Mouse (Mus musculus) cerebellum, adult 9-11 months (tissue): ENCODE measurements around the gene Zfand6.

Source experiments
- DNase-seq: peaks from one replicate; pipeline ENCODE4 v3.0.0; 2022

Zfand6 gene

GRCm38 (mm10) chr7:84649016-84649415 lies 40.7 kb downstream of the Zfand6 start:
- DNase-seq, result peak; percentile 22

- no peak for DNase-seq
Measured at GRCm38 (mm10) chr7:84646256-84646655, 43.5 kb downstream of the Zfand6 start.

GRCm38 (mm10) chr7:84643270-84643998 lies 46.3 kb downstream of the Zfand6 start:
- no peak for DNase-seq

GRCm38 (mm10) chr7:84642159-84642928 lies 47.4 kb downstream of the Zfand6 start:
- no peak for DNase-seq

GRCm38 (mm10) chr7:84636939-84637338 lies 52.8 kb downstream of the Zfand6 start:
- no peak for DNase-seq

GRCm38 (mm10) chr7:84631878-84632277 lies 57.9 kb downstream of the Zfand6 start:
- DNase-seq, result no peak

GRCm38 (mm10) chr7:84623718-84624117 lies 66.0 kb downstream of the Zfand6 start:
- DNase-seq, result no peak

GRCm38 (mm10) chr7:84620956-84621355 lies 68.8 kb downstream of the Zfand6 start:
- no peak for DNase-seq

- peak; percentile 40 for DNase-seq
Measured at GRCm38 (mm10) chr7:84618951-84619350, 70.8 kb downstream of the Zfand6 start.

GRCm38 (mm10) chr7:84612445-84612844 lies 77.3 kb downstream of the Zfand6 start:
- DNase-seq, result no peak

- DNase-seq, result no peak
Measured at GRCm38 (mm10) chr7:84611609-84612008, 78.2 kb downstream of the Zfand6 start.

- peak; percentile 77 for DNase-seq
Measured at GRCm38 (mm10) chr7:84606293-84606749, 83.4 kb downstream of the Zfand6 start, which contains the start of gene Fah. Gene Fah (minus strand): TSS chr7:84606722.

- peak; percentile 85 for DNase-seq
Measured at GRCm38 (mm10) chr7:84605704-84606292, 84.0 kb downstream of the Zfand6 start.

GRCm38 (mm10) chr7:84605033-84605687 lies 84.6 kb downstream of the Zfand6 start:
- no peak for DNase-seq

- DNase-seq, result no peak
Measured at GRCm38 (mm10) chr7:84604501-84604900, 85.3 kb downstream of the Zfand6 start.

GRCm38 (mm10) chr7:84601331-84601730 lies 88.4 kb downstream of the Zfand6 start:
- DNase-seq, result no peak

GRCm38 (mm10) chr7:84600631-84601030 lies 89.1 kb downstream of the Zfand6 start:
- DNase-seq, result no peak

GRCm38 (mm10) chr7:84596633-84597032 lies 93.1 kb downstream of the Zfand6 start:
- no peak for DNase-seq

GRCm38 (mm10) chr7:84596002-84596401 lies 93.8 kb downstream of the Zfand6 start:
- no peak for DNase-seq

GRCm38 (mm10) chr7:84594917-84595303 lies 94.8 kb downstream of the Zfand6 start:
- DNase-seq, result no peak

- peak; percentile 41 for DNase-seq
Measured at GRCm38 (mm10) chr7:84594087-84594916, 95.5 kb downstream of the Zfand6 start.

- DNase-seq, result no peak
Measured at GRCm38 (mm10) chr7:84591347-84591746, 98.4 kb downstream of the Zfand6 start.
